Mouse (Mus musculus) lung, postnatal 4 days (tissue): ENCODE data around the gene Ppp3ca.

Experiments
- DNase-seq, 2 experiments: peaks; one replicate each; pipeline ENCODE4 v3.0.0; 2021

The Ppp3ca gene

DNA sequence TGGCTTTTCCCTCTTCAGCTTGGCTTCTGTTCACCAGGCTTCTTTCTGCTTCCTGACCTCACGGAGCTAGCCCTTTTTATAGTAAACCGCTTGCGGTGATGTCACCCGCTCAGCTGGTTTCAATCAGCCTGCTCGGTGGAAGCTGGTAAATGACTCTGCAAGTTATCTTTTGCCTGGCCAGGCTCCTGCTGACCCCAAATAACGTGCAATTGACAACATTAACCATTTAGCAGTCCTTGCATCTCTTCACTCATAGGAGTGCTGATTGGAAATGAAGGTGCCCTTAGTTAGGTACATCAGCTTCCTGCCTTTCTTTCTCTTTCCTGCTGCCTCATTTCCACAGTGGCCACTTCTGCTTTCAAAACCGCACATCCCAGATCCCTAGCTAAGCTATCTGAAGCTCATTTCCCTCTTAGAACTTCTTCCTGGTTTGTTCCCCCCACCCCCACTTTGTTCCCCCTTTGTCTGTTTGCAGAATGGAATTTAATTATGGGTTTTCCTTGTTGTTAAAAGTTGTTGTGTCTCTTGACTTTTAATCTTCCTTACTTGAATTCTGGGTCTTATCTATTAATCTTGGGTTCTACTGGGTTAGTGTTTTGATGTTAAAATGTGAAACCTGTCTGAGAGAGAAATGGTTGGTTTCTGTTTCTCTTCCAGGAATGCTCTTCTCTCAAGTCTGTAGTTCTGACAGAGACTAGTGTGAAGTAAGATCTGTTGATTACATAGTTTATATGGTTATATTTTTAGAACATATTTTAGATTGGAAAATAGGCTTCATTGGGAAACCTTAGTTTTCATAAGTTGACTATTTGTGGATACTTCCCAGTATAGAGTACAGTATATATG lies 55.6 kb downstream of the Ppp3ca start:
- DNase-seq: peak; percentile 55 to 61

DNA sequence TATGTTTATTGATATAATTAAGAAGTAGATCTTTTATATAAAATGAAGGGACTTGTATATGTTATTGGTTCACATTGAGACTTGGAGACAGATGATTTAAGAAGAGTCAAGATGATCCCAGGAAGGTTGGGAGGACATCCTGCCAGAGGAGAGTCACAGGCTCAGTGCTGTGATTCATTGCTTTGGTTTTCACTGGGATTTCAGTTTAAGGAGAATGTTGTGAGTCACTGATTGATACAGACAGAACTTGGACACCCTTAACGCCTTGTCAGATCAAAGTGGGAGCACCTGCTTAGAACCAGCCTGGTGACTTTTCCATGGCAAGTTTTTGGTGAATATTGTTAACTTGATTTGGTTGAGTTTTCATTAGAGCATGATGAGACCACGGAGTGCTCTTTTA lies 58.0 kb downstream of the Ppp3ca start:
- no peak for DNase-seq

DNA sequence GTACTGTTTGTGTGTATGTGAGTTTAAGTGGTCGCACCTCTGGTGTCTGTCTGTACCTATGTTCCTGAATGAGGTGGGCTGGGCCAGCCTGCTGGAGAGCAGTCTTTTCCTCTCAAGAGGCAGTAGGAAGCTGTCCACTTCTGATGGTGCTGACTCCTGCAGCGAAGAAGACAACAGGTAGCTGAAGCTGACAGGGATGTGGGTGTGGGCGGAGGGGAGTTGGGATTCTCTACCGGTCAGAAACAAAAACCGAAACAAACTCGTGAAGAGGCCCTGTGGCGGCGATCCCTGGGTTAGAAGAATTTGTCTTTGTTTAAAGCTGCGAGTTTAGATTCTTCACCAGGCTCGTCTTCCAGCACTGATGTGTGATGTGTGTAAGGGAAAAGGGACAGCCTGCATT lies 60.1 kb downstream of the Ppp3ca start:
- DNase-seq: no peak

DNA sequence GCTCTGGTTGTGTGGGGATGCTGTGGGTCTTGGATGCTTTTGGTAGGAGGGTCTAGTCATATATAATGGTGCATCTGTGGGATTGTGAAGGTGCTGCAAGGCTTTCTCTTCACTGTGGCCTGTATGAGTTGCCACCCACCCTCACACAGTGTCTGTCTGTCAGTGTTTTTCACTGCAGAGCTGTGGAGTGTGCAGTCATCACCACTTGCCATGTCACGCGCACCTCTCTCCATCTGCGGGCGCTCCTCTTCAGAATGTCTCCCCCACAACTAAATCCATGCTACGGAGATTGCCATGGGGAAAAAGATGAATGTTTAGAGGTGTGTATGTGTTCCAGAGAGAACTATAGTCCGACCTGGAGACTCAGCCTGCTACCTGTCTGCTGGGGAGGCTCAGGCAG lies 61.7 kb downstream of the Ppp3ca start:
- no peak for DNase-seq

DNA sequence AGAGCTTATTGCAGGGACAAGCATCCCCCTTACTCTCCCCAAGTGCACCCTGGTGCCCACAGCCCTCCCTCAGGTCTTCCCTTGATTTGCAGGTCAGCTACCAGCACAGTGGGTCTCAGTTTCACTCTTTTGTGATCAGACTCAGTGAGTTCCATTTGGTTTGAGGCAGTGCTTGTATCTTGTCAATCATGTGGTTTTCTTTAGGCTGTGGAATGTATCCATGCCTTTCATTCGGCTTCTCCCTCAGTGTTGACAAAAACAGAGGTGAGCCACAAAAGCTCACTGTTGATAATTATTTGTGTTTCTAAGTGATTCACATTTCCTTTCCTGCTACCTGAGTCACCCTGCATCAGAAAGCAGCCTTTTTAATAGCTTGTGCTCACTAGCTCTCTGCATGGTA lies 66.1 kb downstream of the Ppp3ca start:
- DNase-seq: no peak

DNA sequence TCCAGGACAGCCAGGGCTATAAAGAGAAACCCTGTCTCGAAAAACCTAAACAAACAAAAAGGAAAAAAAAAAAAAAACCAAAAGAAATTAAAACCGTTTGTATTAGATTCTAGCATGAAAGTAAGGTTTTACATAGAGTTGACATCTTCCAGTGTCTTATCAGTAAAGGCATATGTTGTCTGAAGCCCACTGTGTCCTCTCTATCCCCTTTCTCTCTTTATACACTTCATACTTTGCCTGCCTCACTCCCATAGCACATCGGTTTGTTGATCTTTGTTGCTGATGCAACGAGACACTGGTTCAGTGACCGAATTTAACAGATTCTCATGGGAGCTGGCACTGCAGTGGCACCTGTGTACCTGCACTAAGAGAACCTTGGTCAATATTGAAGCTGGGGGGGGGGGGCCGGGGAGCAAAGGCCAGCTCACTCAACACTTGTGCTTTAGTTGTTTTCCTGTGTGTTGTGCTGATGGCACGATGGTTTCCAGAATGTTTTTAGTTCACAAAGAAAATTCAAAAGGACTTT lies 66.9 kb downstream of the Ppp3ca start:
- DNase-seq: no peak

DNA sequence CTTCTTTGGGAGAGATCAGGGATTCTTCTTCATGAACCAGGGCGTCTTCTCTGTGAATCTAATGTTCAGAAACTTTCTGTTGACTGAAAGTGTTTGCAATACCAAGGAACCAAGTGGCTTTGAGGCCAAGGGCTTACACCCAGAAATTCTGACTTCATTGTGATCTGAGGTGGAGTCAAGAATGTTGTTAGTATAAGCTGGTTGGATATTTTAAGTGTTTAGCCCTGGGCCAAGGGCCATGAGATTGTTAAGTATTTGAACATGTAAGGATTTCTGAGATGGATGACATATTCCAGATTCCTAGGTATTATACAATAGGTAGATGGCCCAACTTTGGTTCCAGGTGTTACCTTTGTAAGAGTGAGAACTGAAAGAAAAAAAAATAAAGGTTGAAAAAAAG lies 68.5 kb downstream of the Ppp3ca start:
- DNase-seq: peak in 1 of 2 experiments; percentile 28

DNA sequence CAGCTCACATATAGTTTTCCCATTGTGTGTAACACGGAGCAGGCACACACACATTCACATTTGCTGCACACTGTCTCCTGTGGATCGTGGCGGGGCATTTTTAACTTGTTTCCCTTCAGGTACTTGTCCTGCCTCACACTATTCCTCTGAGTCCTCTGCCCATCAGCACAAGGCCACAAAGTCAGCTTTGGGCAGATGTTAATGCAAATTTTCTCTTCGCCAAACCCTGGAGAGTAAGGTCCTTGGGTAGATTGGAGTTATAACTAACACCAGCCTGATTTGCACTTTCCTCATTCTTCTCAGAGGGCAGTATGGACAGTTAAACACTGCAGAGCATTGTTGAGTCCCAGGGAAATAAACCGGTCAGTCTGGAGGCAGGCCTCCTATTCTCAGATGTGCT lies 69.0 kb downstream of the Ppp3ca start:
- no peak for DNase-seq

DNA sequence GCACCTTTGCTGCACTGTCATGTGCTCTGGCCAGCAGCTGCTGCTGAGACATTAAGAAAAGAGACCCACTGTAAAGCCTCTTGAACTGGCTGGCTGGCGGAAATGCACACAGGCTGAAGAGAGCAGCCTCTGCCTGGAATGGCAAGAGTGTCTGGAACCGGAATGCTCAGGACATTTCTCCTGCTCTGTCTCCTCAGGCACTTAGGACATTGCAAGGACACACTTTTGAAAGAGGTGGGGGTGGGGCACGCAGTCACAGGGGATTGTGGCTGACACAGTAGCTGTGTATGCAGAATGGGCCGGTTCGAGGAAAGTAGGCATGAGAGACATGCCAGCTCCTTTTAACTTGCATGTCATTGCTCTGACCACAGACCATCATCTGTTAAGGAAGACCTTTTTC lies 71.7 kb downstream of the Ppp3ca start:
- DNase-seq: peak in 1 of 2 experiments; percentile 53

DNA sequence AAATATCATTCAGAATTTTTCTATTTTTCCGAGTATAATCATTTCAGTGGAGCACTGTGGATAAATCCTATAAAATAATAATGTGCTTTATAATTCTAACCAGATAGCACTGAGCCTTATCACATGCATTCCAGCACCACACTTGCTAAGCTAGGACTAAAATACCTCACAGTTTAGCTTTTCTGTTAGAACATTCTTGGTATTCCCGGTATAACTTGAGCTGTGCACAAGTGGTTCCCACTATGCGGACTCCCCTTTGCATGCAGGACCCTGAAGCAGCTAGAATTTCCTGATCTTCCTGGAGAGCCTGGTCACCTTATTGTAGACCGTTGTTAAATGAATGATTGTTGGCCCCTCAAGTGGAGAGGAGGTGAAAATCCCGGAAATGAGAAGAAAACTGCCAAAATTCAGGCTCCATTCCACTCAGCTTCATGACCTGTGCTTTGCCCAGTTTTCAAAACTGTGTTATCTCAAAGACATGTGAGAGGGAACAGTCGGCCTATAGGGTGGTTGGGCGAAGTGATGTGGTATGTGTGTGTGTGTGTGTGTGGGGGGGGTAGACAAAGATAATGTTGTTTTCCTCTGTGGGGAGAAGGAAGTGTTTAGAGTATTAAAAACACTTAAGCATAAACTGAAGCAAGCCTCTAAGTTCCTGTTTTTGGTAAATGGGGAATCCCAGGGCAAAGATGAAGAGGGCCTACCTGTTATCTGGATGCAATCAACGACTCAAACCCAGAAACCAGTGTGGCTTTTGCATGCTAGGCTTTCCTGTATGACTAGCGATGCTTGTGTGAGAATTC lies 72.5 kb downstream of the Ppp3ca start:
- DNase-seq: no peak

DNA sequence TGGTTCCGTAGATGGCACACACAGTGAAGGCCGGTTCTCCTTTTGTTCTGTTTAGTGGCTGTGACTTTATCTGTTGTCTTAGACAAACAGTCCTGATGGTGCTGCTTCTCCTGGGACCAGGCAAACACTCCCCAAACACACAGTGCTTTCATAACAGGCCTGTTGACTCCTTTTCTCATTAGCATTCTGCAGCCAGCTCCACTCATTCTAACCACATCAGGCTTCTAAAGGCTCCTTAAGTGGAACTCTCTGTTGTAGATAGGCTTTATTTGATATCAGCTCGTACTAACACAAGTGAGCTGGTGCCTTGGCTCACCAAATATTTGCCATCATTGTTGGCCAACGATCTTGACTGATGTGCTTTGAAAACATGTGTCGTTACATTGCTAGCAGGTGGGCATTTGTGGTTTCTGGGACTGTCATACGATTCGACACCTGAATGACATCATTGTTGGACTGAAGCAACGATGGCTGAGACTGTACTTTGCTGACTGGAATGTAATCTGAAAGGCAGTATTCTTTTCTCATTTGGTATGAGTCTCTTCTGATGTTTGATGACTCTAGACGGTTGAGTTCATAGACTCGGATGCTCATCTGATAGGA lies 74.5 kb downstream of the Ppp3ca start:
- DNase-seq: no peak

DNA sequence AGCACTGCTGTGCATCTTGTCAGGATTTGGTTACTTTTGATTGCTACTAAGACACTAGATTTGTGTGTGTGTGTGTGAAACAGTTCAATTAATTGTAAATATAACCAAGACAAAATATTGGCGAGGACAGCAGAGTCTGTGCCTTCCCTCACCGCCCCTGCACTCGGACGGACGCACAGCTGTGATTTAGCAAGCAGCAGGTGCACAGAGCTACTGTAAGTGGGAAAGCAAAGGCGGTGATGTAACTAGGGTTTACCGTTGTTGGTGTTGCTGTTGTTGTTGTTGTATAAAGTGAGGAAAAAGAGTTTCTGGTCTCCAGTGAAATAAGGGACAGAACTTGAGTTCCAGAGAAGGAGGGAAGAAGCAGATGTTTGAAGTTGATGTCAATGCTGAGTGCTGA lies 75.5 kb downstream of the Ppp3ca start:
- no peak for DNase-seq

DNA sequence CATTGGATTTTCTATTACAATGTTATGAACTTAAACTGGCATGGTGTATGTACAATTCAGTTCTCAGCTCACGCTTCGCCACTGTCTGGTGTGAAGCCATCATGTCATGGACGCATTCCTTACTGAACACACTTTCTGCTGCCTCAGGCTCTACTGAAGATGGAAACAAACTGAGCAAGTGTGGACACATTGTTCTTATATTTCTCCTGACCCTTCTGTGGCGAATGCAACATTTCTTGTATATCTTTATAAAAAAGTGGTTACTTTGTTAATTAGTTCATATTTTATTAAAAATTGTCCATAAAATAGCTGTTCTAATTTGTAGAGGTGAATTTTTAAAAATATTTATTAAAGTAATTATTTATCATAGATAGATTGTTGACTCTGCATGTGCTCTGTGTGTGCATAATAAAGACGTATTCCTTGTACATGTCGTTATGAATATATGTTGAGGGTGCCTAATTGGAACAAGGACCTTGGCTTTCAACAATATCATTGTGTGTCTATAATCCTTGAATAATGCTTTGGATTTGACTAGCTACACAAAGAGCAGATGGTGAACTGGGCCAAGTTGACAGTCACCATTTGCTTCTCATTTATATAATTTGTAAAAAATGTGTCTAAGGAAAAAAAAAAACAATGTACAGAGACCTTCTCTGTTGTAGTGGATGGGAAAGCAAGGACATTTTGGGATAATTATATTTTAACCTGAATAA lies 79.0 kb downstream of the Ppp3ca start:
- DNase-seq: no peak

DNA sequence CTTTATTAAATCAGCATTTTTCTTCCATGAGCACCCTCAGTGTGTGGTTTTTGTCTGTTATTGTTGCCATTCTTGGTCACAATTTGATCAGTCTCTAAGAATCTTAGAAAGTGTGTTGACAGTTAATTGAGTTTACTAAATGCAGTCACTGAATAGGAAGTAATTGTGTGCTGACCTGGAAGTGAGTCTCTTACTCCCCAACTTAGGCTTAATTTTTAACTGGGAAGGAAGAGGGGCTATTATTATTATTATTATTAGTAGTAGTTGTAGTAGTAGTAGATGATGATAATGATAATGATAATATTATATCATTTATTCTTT lies 79.5 kb downstream of the Ppp3ca start:
- no peak for DNase-seq

DNA sequence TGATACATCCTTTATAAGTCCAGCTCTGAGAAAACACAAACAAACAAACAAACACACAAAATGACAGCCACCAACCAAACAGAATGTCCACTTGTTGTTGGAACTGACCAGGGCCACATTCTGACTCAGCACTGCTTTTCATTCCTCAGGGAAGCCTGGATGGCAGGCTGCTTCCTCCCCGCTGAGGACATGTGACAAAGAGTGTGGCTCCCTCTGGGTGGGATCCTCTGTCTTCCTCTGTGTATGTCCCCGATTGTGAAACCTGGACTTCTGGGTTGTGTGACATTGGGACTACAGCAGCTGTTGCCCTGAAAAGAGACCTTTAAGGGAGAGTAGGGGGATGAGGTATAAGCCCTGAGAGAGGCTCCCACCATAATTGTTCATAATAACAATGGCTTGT lies 80.0 kb downstream of the Ppp3ca start:
- no peak for DNase-seq

DNA sequence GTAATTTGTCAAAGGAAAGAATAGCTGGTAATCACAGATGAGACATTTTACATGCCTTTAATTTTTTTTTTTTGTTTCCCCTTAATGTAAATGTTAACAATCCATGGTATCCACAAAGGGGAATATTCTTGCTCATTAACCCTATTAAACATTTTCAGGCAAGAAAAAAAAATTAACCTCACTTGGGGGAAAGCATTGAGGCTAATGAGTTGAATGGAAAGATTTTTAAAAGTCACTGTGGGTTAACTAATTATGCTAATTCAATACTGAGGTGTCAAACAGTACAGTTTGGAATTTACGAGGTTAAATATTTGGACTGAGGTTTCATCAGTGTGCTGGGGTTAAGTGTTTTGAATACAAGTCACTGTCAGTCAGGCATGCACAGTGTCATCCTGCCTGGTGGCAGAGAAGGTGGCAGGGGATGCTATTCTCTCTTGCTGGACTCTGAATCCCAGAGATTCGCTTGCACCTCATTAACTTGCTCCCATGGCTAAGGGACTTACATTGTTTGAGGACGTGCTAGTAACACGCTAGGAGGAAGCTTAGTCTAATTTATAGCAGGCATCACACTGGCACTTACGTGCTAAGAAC lies 82.3 kb downstream of the Ppp3ca start:
- DNase-seq: no peak

DNA sequence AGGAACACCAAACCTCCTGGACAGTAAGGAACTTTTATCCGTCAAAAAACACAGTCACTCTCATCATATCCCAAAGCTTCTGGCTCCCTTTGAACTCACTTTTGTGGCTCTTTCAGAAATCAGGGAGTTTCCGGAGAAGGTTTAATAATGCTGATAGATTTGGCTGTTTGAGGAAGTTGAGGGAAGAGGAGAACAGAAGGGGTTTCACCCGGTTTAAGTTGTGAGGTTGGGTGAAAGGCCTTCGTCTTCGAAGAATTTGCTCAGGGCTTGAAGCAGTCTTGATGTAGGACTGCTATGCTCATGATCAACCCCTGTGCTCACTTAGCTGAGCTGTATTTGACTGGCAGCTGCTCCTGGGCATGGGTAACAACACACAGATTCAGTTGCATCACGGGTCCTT lies 86.2 kb downstream of the Ppp3ca start:
- no peak for DNase-seq

DNA sequence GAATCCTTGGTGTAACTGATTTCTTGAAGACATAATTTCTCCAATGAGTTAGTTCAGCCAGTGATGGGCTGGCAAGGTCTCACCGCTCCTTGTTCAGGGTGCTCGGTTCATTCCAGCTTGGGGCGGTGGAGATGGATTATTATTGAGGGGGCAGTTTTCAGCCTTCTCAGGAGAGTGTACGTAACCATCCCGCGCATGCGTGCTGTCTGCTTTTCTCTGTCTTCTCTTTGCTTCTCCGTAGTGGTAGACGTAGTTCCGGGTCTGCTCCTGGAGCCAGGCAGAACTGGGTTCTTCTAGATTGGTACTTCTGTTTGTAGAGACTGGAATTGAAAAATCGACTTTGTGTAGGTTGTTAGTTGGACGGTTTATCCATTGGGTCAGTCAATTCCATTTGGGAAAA lies 89.5 kb downstream of the Ppp3ca start:
- DNase-seq: no peak

DNA sequence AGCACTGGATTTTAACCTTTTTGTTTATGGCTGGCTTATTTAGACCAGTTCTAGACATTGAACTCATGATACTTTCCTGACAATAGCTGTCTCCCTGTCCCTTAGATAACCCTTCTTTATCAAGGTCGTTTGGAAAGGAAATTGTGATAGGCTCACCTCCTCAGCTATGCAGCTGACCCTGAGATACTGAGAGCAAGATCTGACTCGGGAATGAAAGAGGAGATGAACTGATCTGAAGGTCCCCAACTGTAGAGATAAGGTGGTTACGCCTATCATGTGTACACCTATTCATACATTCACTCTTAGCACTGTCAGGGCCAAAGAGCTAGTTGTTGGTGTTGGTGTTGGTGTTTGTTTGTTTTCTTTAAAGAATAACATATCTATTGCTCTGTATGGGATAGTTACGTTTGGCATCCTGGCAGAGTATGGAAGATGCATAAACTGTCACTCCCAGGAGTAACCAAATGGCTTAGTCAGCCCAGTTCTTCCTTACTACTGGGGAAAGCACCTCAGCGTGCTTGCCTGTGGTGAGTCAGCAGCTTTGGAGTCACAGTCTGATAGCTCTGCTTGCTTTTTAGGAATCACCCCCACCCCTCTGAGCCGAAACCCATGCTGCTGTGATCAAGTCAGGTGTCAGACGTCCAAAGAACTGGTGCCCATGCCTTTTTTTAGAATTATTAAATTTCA lies 91.5 kb downstream of the Ppp3ca start:
- no peak for DNase-seq

DNA sequence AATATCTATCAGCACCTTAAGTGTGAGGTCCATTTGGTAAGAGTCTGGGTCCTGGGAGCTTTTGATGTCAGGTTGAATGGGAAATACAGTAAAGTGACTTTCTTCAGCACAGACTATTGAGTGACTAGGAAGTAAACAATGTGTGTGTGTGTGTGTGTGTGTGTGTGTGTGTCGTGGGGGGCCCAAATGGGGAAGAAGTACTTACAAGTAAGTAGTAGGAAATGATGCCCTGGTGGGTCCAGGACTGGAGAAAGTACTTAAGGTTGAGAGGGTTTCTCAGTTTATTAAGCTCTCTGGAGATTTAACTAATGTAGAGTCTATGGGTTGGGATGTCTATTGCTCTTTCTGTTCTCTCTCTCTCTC lies 92.0 kb downstream of the Ppp3ca start:
- no peak for DNase-seq

DNA sequence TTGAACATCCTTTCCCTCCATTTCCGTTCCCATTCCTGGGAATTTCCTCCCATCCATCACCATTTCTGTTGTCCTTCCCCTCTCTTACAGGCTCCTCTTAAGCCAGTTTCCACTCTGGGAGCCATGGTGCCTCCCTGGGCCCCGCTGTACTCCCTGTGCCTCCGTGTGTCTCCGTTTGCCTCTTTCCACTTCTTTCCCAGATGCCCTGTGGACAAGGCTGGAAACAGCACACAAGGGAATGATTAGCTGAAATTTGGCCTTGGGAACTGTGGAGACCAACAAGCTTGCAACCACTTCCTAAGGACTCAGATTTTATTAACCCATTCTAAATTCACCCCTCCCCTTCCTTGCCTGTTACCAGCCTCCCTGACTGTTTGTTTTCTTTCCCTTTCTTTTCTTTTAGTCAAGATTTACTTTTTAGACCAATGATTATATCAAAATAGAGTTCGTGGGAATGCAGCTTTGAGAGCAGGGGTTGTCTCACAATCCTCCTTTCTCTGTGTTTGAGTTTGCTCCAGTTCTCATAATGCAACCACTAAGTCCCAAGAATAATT lies 93.9 kb downstream of the Ppp3ca start:
- no peak for DNase-seq

DNA sequence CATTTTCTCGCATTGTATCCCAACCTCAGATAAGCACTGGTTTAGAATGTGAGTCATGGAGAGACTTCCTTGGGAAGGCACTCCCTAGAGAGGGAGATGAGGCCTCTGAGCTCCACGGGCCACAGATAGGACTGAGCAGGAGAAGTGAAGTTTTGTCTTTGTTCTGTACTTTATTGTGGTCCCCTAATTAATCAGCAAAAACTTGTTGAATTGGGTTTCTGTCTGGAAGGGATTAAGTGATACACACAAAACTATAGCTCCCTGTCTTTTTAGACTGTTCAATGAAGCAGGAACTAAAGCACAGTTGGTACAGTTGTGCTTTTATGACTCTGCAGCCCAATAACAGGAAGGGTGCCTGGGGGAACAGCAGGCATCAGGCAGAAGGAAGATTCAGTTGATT lies 95.6 kb downstream of the Ppp3ca start:
- no peak for DNase-seq
